ENCODE assay signal across 9 mouse cellular contexts in the genomic region with DNA sequence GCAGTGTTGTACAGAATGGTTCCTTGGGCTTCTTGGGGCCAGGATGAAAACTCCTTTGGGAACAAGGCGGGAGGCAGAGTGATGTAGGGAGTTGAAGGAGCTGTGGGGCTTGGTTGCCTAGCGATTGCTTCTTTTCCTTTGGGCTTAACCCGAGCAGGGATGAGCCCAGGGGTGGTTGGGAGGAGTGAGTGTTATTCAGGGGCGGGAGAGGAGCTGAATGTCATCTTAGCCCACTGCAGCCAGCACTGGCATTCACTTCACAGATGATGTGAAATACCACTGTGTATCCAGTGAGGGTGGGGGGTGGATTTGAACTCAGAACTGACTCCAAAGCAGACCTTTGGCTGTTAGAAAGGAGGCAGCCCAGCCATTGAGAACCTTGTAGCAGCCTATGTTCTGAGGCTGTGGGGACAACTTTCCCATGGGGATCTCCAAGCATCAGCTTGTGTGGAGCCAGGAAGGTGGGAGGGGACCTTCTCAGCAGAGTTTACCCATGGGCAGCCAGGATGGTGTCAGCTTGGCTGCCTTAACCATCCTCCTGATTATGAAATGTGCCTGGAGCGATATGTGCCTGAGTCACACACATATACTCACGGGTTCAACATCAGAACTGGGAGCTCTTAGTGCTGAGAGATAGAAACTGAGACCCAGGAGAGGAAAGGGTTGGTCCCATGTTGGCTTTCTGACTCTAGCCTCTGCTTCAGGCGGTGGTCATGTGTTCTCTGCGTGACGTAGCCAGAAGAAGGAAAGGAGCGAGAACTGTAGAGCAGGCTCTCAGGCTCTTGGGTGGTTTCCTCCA. TPM values are rescaled to one million over a fixed set of nuclear protein-coding genes. Genes with fewer than 3 reads are reported as not detected.
A peak's percentile ranks its signal among the peaks of the same experiment; 100 is the strongest.
DNase-seq lines count a peak whose midpoint lies in the region; ATAC-seq and TF ChIP-seq lines count a peak whose summit lies in the region.
"Had no signal": no experiment of that assay in that cellular context is flagged by ENCODE, and none has a peak within 500 bp of the region (broad histone marks: within the 10 kb centered on the region; RNA-seq: fewer than 3 reads in every experiment).

No protein-coding gene starts in this region.

- TF ChIP-seq POLR2A in heart, adult 2 months (IDR thresholded peaks at IDR 0.05; ENCODE audit: insufficient read depth, low read depth, low read length), result no peak

- TF ChIP-seq EP300 in heart, adult 2 months (IDR thresholded peaks at IDR 0.05; ENCODE audit: insufficient read depth, low read depth, low read length), result no peak

- H3K79me2 ChIP-seq in heart, adult 2 months (replicated peaks; ENCODE audit: control insufficient read depth, insufficient read depth, low read length), result no peaks in the 10 kb centered on the region

- no peaks in the 10 kb centered on the region for H3K27me3 ChIP-seq in heart, embryonic 14.5 days (ENCODE audit: control insufficient read depth, insufficient read depth, low read length)
- no peaks in the 10 kb centered on the region for H3K27me3 ChIP-seq in heart, adult 2 months (ENCODE audit: control insufficient read depth, insufficient read depth, low read length)
- no peaks in the 10 kb centered on the region for H3K27me3 ChIP-seq in Patski
- H3K27me3 ChIP-seq in forebrain, postnatal 0 days (ENCODE audit: insufficient read depth, low read length), result no peaks in the 10 kb centered on the region
- H3K27me3 ChIP-seq in midbrain, embryonic 12.5 days, result peaks cover 12% of the 10 kb centered on the region

- H3K4me3 ChIP-seq in heart, embryonic 14.5 days (ENCODE audit: control insufficient read depth in 1 of 2, insufficient read depth in 1 of 2, low read depth in 1 of 2, low read length in 2 of 2), result no peak overlapping the region
- H3K4me3 ChIP-seq in heart, adult 2 months, result no peak overlapping the region
- peak overlapping the region; percentile 67; the same call in 1 of the 2 replicates for H3K4me3 ChIP-seq in forebrain, postnatal 0 days (ENCODE audit: low read depth, low read length)
- peak overlapping the region; percentile 72 for H3K4me3 ChIP-seq in midbrain, embryonic 12.5 days

- intact Hi-C loops in heart, adult 2 months (cut with DNase I), result no loop called here

- ATAC-seq in heart, embryonic 14.5 days (ENCODE audit: insufficient number of reproducible peaks, insufficient read depth, low FRiP score, low read depth), result no peak
- peak; percentile 31 for ATAC-seq in Patski
- ATAC-seq in forebrain, postnatal 0 days, result no peak
- ATAC-seq in midbrain, embryonic 12.5 days (ENCODE audit: low FRiP score, low read depth), result no peak
- no peak for ATAC-seq in megakaryocyte progenitor cell, adult 5-6 weeks (replicated peaks; ENCODE audit: poor library complexity)

- peaks cover 13% of the 10 kb centered on the region in 2 experiments for H3K4me1 ChIP-seq in heart, embryonic 14.5 days (ENCODE audit: control insufficient read depth in 2 of 2, insufficient read depth in 2 of 2, low read length in 2 of 2)
- H3K4me1 ChIP-seq in heart, adult 2 months (ENCODE audit: control insufficient read depth, insufficient read depth, low read length), result peaks cover 6% of the 10 kb centered on the region
- H3K4me1 ChIP-seq in forebrain, postnatal 0 days (ENCODE audit: insufficient read depth), result peaks cover 24% of the 10 kb centered on the region
- H3K4me1 ChIP-seq in midbrain, embryonic 12.5 days, result peaks cover 78% of the 10 kb centered on the region

- no peaks in the 10 kb centered on the region for H3K9me3 ChIP-seq in heart, embryonic 14.5 days (ENCODE audit: control insufficient read depth, low read length)
- no peaks in the 10 kb centered on the region for H3K9me3 ChIP-seq in forebrain, postnatal 0 days (ENCODE audit: low read length)
- no peaks in the 10 kb centered on the region for H3K9me3 ChIP-seq in midbrain, embryonic 12.5 days

- H3K4me2 ChIP-seq in heart, embryonic 14.5 days (ENCODE audit: low read length), result peak overlapping the region; percentile 70; the same call in 1 of the 2 replicates
- peak overlapping the region; percentile 90 for H3K4me2 ChIP-seq in forebrain, postnatal 0 days (ENCODE audit: low read depth)
- H3K4me2 ChIP-seq in midbrain, embryonic 12.5 days (replicated peaks), result peak overlapping the region; percentile 73

- no peak for DNase-seq in heart, adult 2 months
- DNase-seq in Patski (ENCODE audit: low read depth, low spot score), result no peak
- no peak for DNase-seq in forebrain, postnatal 0 days
- no peak for DNase-seq in spleen, postnatal 14 days (ENCODE audit: low spot score in 2 of 2)
- no peak for DNase-seq in embryo, embryonic 11 days

- CTCF ChIA-PET in Patski (lab: Charles Lee), result interaction anchor here (0.7 to 2.5 kb wide), 4 partner anchors 11 to 194 kb away, joined by 3 to 16 read pairs (median 4); no protein-coding TSS in a partner anchor

- in situ Hi-C loops in Patski (cut with MboI; ENCODE audit: low pct_unique_long_range_greater_than_20kb), result loop anchor here (5.0 to 10.0 kb wide), 3 partner anchors 167 to 197 kb away; a partner anchor contains a TSS

- H3K36me3 ChIP-seq in heart, embryonic 14.5 days (ENCODE audit: control insufficient read depth, insufficient read depth, low read length), result peaks cover 8% of the 10 kb centered on the region; the same call in 1 of the 2 replicates
- H3K36me3 ChIP-seq in heart, adult 2 months (ENCODE audit: control insufficient read depth, insufficient read depth, low read length), result no peaks in the 10 kb centered on the region
- peaks cover 20% of the 10 kb centered on the region for H3K36me3 ChIP-seq in forebrain, postnatal 0 days (ENCODE audit: insufficient read depth)
- H3K36me3 ChIP-seq in midbrain, embryonic 12.5 days, result peaks cover 21% of the 10 kb centered on the region

- no peak for TF ChIP-seq CTCF in heart, adult 2 months (IDR thresholded peaks at IDR 0.05)
- TF ChIP-seq CTCF in Patski (IDR thresholded peaks at IDR 0.05), result no peak
- TF ChIP-seq CTCF in forebrain, postnatal 0 days (IDR thresholded peaks at IDR 0.05; ENCODE audit: low read depth), result no peak

- H3K9ac ChIP-seq in heart, embryonic 14.5 days (ENCODE audit: low read length), result no peak overlapping the region
- no peak overlapping the region for H3K9ac ChIP-seq in heart, adult 2 months (ENCODE audit: low read depth, low read length)
- H3K9ac ChIP-seq in forebrain, postnatal 0 days, result no peak overlapping the region
- peak overlapping the region; percentile 80; the same call in 1 of the 2 replicates for H3K9ac ChIP-seq in midbrain, embryonic 12.5 days (replicated peaks)

- WGBS in heart, embryonic 14.5 days, result 81% methylated on average over 10 of the region's 10 CpGs
- WGBS in heart, adult 2 months, result 73% methylated on average over 10 of the region's 10 CpGs
- 56% methylated on average over 10 of the region's 10 CpGs for WGBS in forebrain, postnatal 0 days
- WGBS in midbrain, embryonic 12.5 days, result 61% methylated on average over 10 of the region's 10 CpGs

- no peak overlapping the region for H3K27ac ChIP-seq in heart, embryonic 14.5 days (replicated peaks in 1 of 2; ENCODE audit: control insufficient read depth in 1 of 2, insufficient read depth in 1 of 2, low read depth in 2 of 2, low read length in 2 of 2)
- no peak overlapping the region; the same call in 1 of the 2 replicates for H3K27ac ChIP-seq in heart, adult 2 months
- H3K27ac ChIP-seq in forebrain, postnatal 0 days (ENCODE audit: low read depth, low read length), result peak overlapping the region; percentile 40; the same call in 1 of the 2 replicates
- H3K27ac ChIP-seq in midbrain, embryonic 12.5 days (replicated peaks), result peak overlapping the region; percentile 76

- POLR2A ChIA-PET in Patski (lab: Charles Lee), result interaction anchor here (0.5 to 1.6 kb wide), 4 partner anchors 9 to 970 kb away, joined by 3 to 6 read pairs (median 4); no protein-coding TSS in a partner anchor

RNA-seq across cellular contexts. Expression of a gene that starts 15.3 kb away (rescaled TPM):
- not detected in 2 replicates for polyA plus RNA-seq in heart, embryonic 14.5 days (2014; fragmentation: Nextera tagmentation; extraction: Ambion mirVana)
- not detected for total RNA-seq in heart, adult 2 months (2021)
- 0.04 and 0.06 TPM in 2 replicates for polyA plus RNA-seq in heart, adult 2 months (2012; rRNA removed)
- polyA plus RNA-seq in Patski (2021), result 0.08 TPM
- total RNA-seq in forebrain, postnatal 0 days (2014; rRNA removed), result 7.5 and 8.6 TPM in 2 replicates
- polyA plus RNA-seq in forebrain, postnatal 0 days (2015; fragmentation: Nextera tagmentation; extraction: Ambion mirVana), result 2.9 and 4.8 TPM in 2 replicates
- 1.7 and 2.7 TPM in 2 replicates for polyA plus RNA-seq in midbrain, embryonic 12.5 days (2016; fragmentation: Nextera tagmentation; extraction: Ambion mirVana)
- total RNA-seq in megakaryocyte progenitor cell, adult 5-6 weeks (2015), result not detected in 2 replicates
- total RNA-seq in megakaryocyte progenitor cell, adult 5-6 weeks (2017), result not detected in 2 replicates

RNA-seq across cellular contexts. Expression of a gene that starts 15.9 kb away (rescaled TPM):
- polyA plus RNA-seq in heart, embryonic 14.5 days (2014; fragmentation: Nextera tagmentation; extraction: Ambion mirVana), result 5.3 and 7.3 TPM in 2 replicates
- total RNA-seq in heart, adult 2 months (2021), result 100 to 1,000 TPM; 462 to 588 TPM
- 319 and 349 TPM in 2 replicates for polyA plus RNA-seq in heart, adult 2 months (2012; rRNA removed)
- 0.69 TPM for polyA plus RNA-seq in Patski (2021)
- 213 and 294 TPM in 2 replicates for total RNA-seq in forebrain, postnatal 0 days (2014; rRNA removed)
- 54.4 and 75.2 TPM in 2 replicates for polyA plus RNA-seq in forebrain, postnatal 0 days (2015; fragmentation: Nextera tagmentation; extraction: Ambion mirVana)
- 12.8 and 13.2 TPM in 2 replicates for polyA plus RNA-seq in midbrain, embryonic 12.5 days (2016; fragmentation: Nextera tagmentation; extraction: Ambion mirVana)
- not detected in 2 replicates for total RNA-seq in megakaryocyte progenitor cell, adult 5-6 weeks (2015)
- not detected in 2 replicates for total RNA-seq in megakaryocyte progenitor cell, adult 5-6 weeks (2017)

RNA-seq across cellular contexts. Expression of a gene that starts 27.2 kb away (rescaled TPM):
- polyA plus RNA-seq in heart, embryonic 14.5 days (2014; fragmentation: Nextera tagmentation; extraction: Ambion mirVana), result not detected in 2 replicates
- under 1 TPM; 0.07 to 0.08 TPM for total RNA-seq in heart, adult 2 months (2021)
- 0.26 and 0.27 TPM in 2 replicates for polyA plus RNA-seq in heart, adult 2 months (2012; rRNA removed)
- polyA plus RNA-seq in Patski (2021), result 0.04 TPM
- total RNA-seq in forebrain, postnatal 0 days (2014; rRNA removed), result 3.2 and 4.1 TPM in 2 replicates
- polyA plus RNA-seq in forebrain, postnatal 0 days (2015; fragmentation: Nextera tagmentation; extraction: Ambion mirVana), result 1.4 and 2.9 TPM in 2 replicates
- 0.64 and 0.85 TPM in 2 replicates for polyA plus RNA-seq in midbrain, embryonic 12.5 days (2016; fragmentation: Nextera tagmentation; extraction: Ambion mirVana)
- 0.20 and 0.24 TPM in 2 replicates for total RNA-seq in megakaryocyte progenitor cell, adult 5-6 weeks (2015)
- 0.04 and 0.14 TPM in 2 replicates for total RNA-seq in megakaryocyte progenitor cell, adult 5-6 weeks (2017)

RNA-seq across cellular contexts. Expression of a gene that starts 52.4 kb away (rescaled TPM):
- 20.7 and 24.7 TPM in 2 replicates for polyA plus RNA-seq in heart, embryonic 14.5 days (2014; fragmentation: Nextera tagmentation; extraction: Ambion mirVana)
- total RNA-seq in heart, adult 2 months (2021), result 10 to 100 TPM; 10.9 to 13.5 TPM
- 25.9 and 39.9 TPM in 2 replicates for polyA plus RNA-seq in heart, adult 2 months (2012; rRNA removed)
- polyA plus RNA-seq in Patski (2021), result 148 TPM
- 117 and 136 TPM in 2 replicates for total RNA-seq in forebrain, postnatal 0 days (2014; rRNA removed)
- polyA plus RNA-seq in forebrain, postnatal 0 days (2015; fragmentation: Nextera tagmentation; extraction: Ambion mirVana), result 110 and 113 TPM in 2 replicates
- 103 and 106 TPM in 2 replicates for polyA plus RNA-seq in midbrain, embryonic 12.5 days (2016; fragmentation: Nextera tagmentation; extraction: Ambion mirVana)
- total RNA-seq in megakaryocyte progenitor cell, adult 5-6 weeks (2015), result 28.8 and 29.7 TPM in 2 replicates
- total RNA-seq in megakaryocyte progenitor cell, adult 5-6 weeks (2017), result 25.5 and 30.6 TPM in 2 replicates

RNA-seq across cellular contexts. Expression of a gene that starts 55.6 kb away (rescaled TPM):
- 0.23 and 0.26 TPM in 2 replicates for polyA plus RNA-seq in heart, embryonic 14.5 days (2014; fragmentation: Nextera tagmentation; extraction: Ambion mirVana)
- not detected for total RNA-seq in heart, adult 2 months (2021)
- 0.10 and 0.35 TPM in 2 replicates for polyA plus RNA-seq in heart, adult 2 months (2012; rRNA removed)
- 0.06 TPM for polyA plus RNA-seq in Patski (2021)
- total RNA-seq in forebrain, postnatal 0 days (2014; rRNA removed), result not detected in 2 replicates
- not detected in 2 replicates for polyA plus RNA-seq in forebrain, postnatal 0 days (2015; fragmentation: Nextera tagmentation; extraction: Ambion mirVana)
- polyA plus RNA-seq in midbrain, embryonic 12.5 days (2016; fragmentation: Nextera tagmentation; extraction: Ambion mirVana), result not detected in 2 replicates
- not detected in 2 replicates for total RNA-seq in megakaryocyte progenitor cell, adult 5-6 weeks (2015)
- total RNA-seq in megakaryocyte progenitor cell, adult 5-6 weeks (2017), result not detected in 2 replicates
- polyA plus RNA-seq: embryonic facial prominence, embryonic 11.5 days had no signal

Comparison
In these comparisons a context has a peak if more than half of its experiments do, and no peak if none do; other contexts are left out.
1. H3K27ac ChIP-seq: peak in forebrain, postnatal 0 days (single experiment) and midbrain, embryonic 12.5 days (single experiment); none in heart, embryonic 14.5 days (0 of 2) and heart, adult 2 months (single experiment).
2. H3K4me3 ChIP-seq: peak in forebrain, postnatal 0 days (single experiment) and midbrain, embryonic 12.5 days (single experiment); none in heart, embryonic 14.5 days (0 of 2) and heart, adult 2 months (single experiment).
3. Peak in every context shown above with its lines, with median percentiles within 50 percentile points of each other: H3K4me2 ChIP-seq.